Mouse (Mus musculus): ENCODE measurements at regions not wholly inside any gene's neighbourhood (a gene's known extent, or its start where the extent isn't known, plus 50 kb on each side); places are given as distances from the start of the nearest gene placed in this dataset.

- TF ChIP-seq CTCF (IDR thresholded peaks at IDR 0.05; ENCODE audit: control insufficient read depth, insufficient read depth, insufficient read length) (no peak), USF1 (IDR thresholded peaks at IDR 0.05; ENCODE audit: low read depth) (peak; percentile 59), CEBPB (IDR thresholded peaks at IDR 0.05; ENCODE audit: low read depth) (no peak), MYOD1 (IDR thresholded peaks at IDR 0.05; ENCODE audit: control insufficient read depth, insufficient read length, low read depth) (no peak), MAX (IDR thresholded peaks at IDR 0.05) (no peak), MYOG (IDR thresholded peaks at IDR 0.05; ENCODE audit: control insufficient read depth, extremely low read depth, insufficient read length) (no peak)
Measured at GRCm38 (mm10) chr12:70698466-70698865, 126.8 kb upstream of the Frmd6 start.

Data from C2C12 (cell line).